Mouse (Mus musculus) cerebellum, adult 2 months (tissue): ENCODE measurements around the gene Zfhx2.

Experiments
- CTCF ChIP-seq: fragments of 200-500 bp; IDR thresholded peaks from 2 replicates; pipeline ENCODE4 v1.5.1; 2011; ENCODE audit warnings: low read depth, mild to moderate bottlenecking, control low read depth, low read length, moderate library complexity, borderline replicate concordance; ENCODE audit not compliant: insufficient read depth
- POLR2A ChIP-seq: fragments of 200-500 bp; IDR thresholded peaks from 2 replicates; pipeline ENCODE4 v1.6.1; 2011; ENCODE audit warnings: low read length, control low read depth, borderline replicate concordance; ENCODE audit not compliant: insufficient read depth

GRCm38 (mm10) chr14:55076224-55076623, 15.9 kb downstream of the Zfhx2 start:
- TF ChIP-seq POLR2A, result no peak
- no peak for TF ChIP-seq CTCF
